Mouse (Mus musculus): ENCODE data around the gene Chsy1. TPM values are rescaled to one million over a fixed set of nuclear protein-coding genes. Genes with fewer than 3 reads are reported as not detected.
A peak's percentile ranks its signal among the peaks of the same experiment; 100 is the strongest.

The Chsy1 gene
- polyA plus RNA-seq, 1 experiment from 2014 or later = 11.5 TPM

- ATAC-seq (ENCODE audit: low read depth) = no peak
- Histone ChIP-seq H3K36me3 (peaks cover 31% of the 10 kb centered on the region), H3K27me3 (no peaks in the 10 kb centered on the region), H3K4me1 (replicated peaks) (peaks cover 35% of the 10 kb centered on the region), H3K4me2 (no peak overlapping the region), H3K27ac (replicated peaks) (no peak overlapping the region), H3K9ac (no peak overlapping the region), H3K9me3 (no peaks in the 10 kb centered on the region), H3K4me3 (no peak overlapping the region)
- 87% methylated on average over 2 of the region's 2 CpGs for WGBS
Observed at GRCm38 (mm10) chr7:66130296-66130695, 21.0 kb downstream of the Chsy1 start.

GRCm38 (mm10) chr7:66131776-66132421 is 22.6 kb downstream of the Chsy1 start:
- Histone ChIP-seq H3K4me3 (no peak overlapping the region), H3K27ac (replicated peaks) (no peak overlapping the region), H3K9me3 (no peaks in the 10 kb centered on the region), H3K36me3 (peaks cover 15% of the 10 kb centered on the region), H3K4me1 (replicated peaks) (peaks cover 48% of the 10 kb centered on the region), H3K9ac (no peak overlapping the region), H3K4me2 (no peak overlapping the region), H3K27me3 (no peaks in the 10 kb centered on the region)
- 91% methylated on average over 4 of the region's 4 CpGs for WGBS
- no peak for ATAC-seq (ENCODE audit: low read depth)

- H3K4me1 ChIP-seq (replicated peaks) = peaks cover 42% of the 10 kb centered on the region
- peaks cover 17% of the 10 kb centered on the region for H3K36me3 ChIP-seq
- ATAC-seq (ENCODE audit: low read depth) = no peak
- H3K4me3 ChIP-seq = no peak overlapping the region
- no peak overlapping the region for H3K27ac ChIP-seq (replicated peaks)
- H3K4me2 ChIP-seq = no peak overlapping the region
- no peaks in the 10 kb centered on the region for H3K9me3 ChIP-seq
- no peaks in the 10 kb centered on the region for H3K27me3 ChIP-seq
- WGBS = 94% methylated on average over 3 of the region's 3 CpGs
- H3K9ac ChIP-seq = no peak overlapping the region
Observed at GRCm38 (mm10) chr7:66134154-66134553, 24.8 kb downstream of the Chsy1 start.

- H3K27ac ChIP-seq (replicated peaks) = peak overlapping the region; percentile 33; the same call in 1 of the 2 replicates
- no peak overlapping the region for H3K4me2 ChIP-seq
- H3K4me1 ChIP-seq (replicated peaks) = peaks cover 54% of the 10 kb centered on the region
- H3K9me3 ChIP-seq = no peaks in the 10 kb centered on the region
- H3K36me3 ChIP-seq = peaks cover 12% of the 10 kb centered on the region
- 91% methylated on average over 3 of the region's 3 CpGs for WGBS
- no peak overlapping the region for H3K4me3 ChIP-seq
- H3K27me3 ChIP-seq = no peaks in the 10 kb centered on the region
- H3K9ac ChIP-seq = no peak overlapping the region
- no peak for ATAC-seq (ENCODE audit: low read depth)
Observed at GRCm38 (mm10) chr7:66135644-66136043, 26.3 kb downstream of the Chsy1 start.

GRCm38 (mm10) chr7:66136187-66136586 is 26.9 kb downstream of the Chsy1 start:
- Histone ChIP-seq H3K27me3 (no peaks in the 10 kb centered on the region), H3K4me2 (no peak overlapping the region), H3K9ac (no peak overlapping the region), H3K4me3 (no peak overlapping the region), H3K4me1 (replicated peaks) (peaks cover 60% of the 10 kb centered on the region), H3K36me3 (0 out of 2 replicates have a peak, but pooled peaks cover 9% of the 10 kb centered on the region), H3K9me3 (no peaks in the 10 kb centered on the region), H3K27ac (replicated peaks) (0 out of 2 replicates have a peak overlapping the region, but pooled peaks have one; percentile 33)
- peak; percentile 52; the same call in 1 of the 2 replicates for ATAC-seq (ENCODE audit: low read depth)

GRCm38 (mm10) chr7:66137309-66137708 is 28.0 kb downstream of the Chsy1 start:
- Histone ChIP-seq H3K9ac (no peak overlapping the region), H3K4me1 (replicated peaks) (peaks cover 71% of the 10 kb centered on the region), H3K27ac (replicated peaks) (no peak overlapping the region), H3K27me3 (no peaks in the 10 kb centered on the region), H3K36me3 (0 out of 2 replicates have a peak, but pooled peaks cover 2% of the 10 kb centered on the region), H3K4me3 (no peak overlapping the region), H3K9me3 (no peaks in the 10 kb centered on the region), H3K4me2 (no peak overlapping the region)
- 75% methylated on average over 4 of the region's 4 CpGs for WGBS
- ATAC-seq (ENCODE audit: low read depth) = no peak

- no peak overlapping the region for H3K9ac ChIP-seq
- 41% methylated on average over 4 of the region's 4 CpGs for WGBS
- no peak for ATAC-seq (ENCODE audit: low read depth)
- no peaks in the 10 kb centered on the region for H3K9me3 ChIP-seq
- H3K27me3 ChIP-seq = no peaks in the 10 kb centered on the region
- H3K4me1 ChIP-seq (replicated peaks) = peaks cover 77% of the 10 kb centered on the region
- 0 out of 2 replicates have a peak, but pooled peaks cover 2% of the 10 kb centered on the region for H3K36me3 ChIP-seq
- H3K4me2 ChIP-seq = no peak overlapping the region
- no peak overlapping the region for H3K4me3 ChIP-seq
- no peak overlapping the region for H3K27ac ChIP-seq (replicated peaks)
Observed at GRCm38 (mm10) chr7:66138301-66138700, 29.0 kb downstream of the Chsy1 start.

- H3K4me2 ChIP-seq = no peak overlapping the region
- H3K9ac ChIP-seq = no peak overlapping the region
- no peak for ATAC-seq (ENCODE audit: low read depth)
- no peak overlapping the region for H3K27ac ChIP-seq (replicated peaks)
- peaks cover 77% of the 10 kb centered on the region for H3K4me1 ChIP-seq (replicated peaks)
- no peaks in the 10 kb centered on the region for H3K9me3 ChIP-seq
- no peak overlapping the region for H3K4me3 ChIP-seq
- no peaks in the 10 kb centered on the region for H3K27me3 ChIP-seq
- 0 out of 2 replicates have a peak, but pooled peaks cover 2% of the 10 kb centered on the region for H3K36me3 ChIP-seq
- 92% methylated on average over 5 of the region's 5 CpGs for WGBS
Observed at GRCm38 (mm10) chr7:66138878-66139277, 29.6 kb downstream of the Chsy1 start.

- Histone ChIP-seq H3K27ac (replicated peaks) (no peak overlapping the region), H3K27me3 (no peaks in the 10 kb centered on the region), H3K36me3 (peaks cover 6% of the 10 kb centered on the region; the same call in 1 of the 2 replicates), H3K4me3 (no peak overlapping the region), H3K9ac (no peak overlapping the region), H3K9me3 (no peaks in the 10 kb centered on the region), H3K4me2 (no peak overlapping the region), H3K4me1 (replicated peaks) (peaks cover 72% of the 10 kb centered on the region)
- ATAC-seq (ENCODE audit: low read depth) = no peak
- WGBS = 82% methylated on average over 3 of the region's 3 CpGs
Observed at GRCm38 (mm10) chr7:66140095-66140494, 30.8 kb downstream of the Chsy1 start.

- Histone ChIP-seq H3K4me2 (no peak overlapping the region), H3K27ac (replicated peaks) (peak overlapping the region; percentile 50), H3K27me3 (no peaks in the 10 kb centered on the region), H3K36me3 (peaks cover 6% of the 10 kb centered on the region; the same call in 1 of the 2 replicates), H3K9ac (no peak overlapping the region), H3K4me3 (no peak overlapping the region), H3K4me1 (replicated peaks) (peaks cover 63% of the 10 kb centered on the region), H3K9me3 (no peaks in the 10 kb centered on the region)
- WGBS = 29% methylated on average over 4 of the region's 4 CpGs
- ATAC-seq (ENCODE audit: low read depth) = no peak
Observed at GRCm38 (mm10) chr7:66140923-66141570, 31.7 kb downstream of the Chsy1 start.

GRCm38 (mm10) chr7:66142514-66142913 is 33.2 kb downstream of the Chsy1 start:
- 77% methylated on average over 7 of the region's 7 CpGs for WGBS
- H3K4me3 ChIP-seq = no peak overlapping the region
- no peak overlapping the region for H3K4me2 ChIP-seq
- no peaks in the 10 kb centered on the region for H3K27me3 ChIP-seq
- H3K4me1 ChIP-seq (replicated peaks) = peaks cover 48% of the 10 kb centered on the region
- H3K9me3 ChIP-seq = no peaks in the 10 kb centered on the region
- no peak for ATAC-seq (ENCODE audit: low read depth)
- no peak overlapping the region for H3K27ac ChIP-seq (replicated peaks)
- H3K36me3 ChIP-seq = peaks cover 6% of the 10 kb centered on the region; the same call in 1 of the 2 replicates
- H3K9ac ChIP-seq = no peak overlapping the region

- no peak overlapping the region for H3K4me2 ChIP-seq
- H3K9me3 ChIP-seq = no peaks in the 10 kb centered on the region
- H3K27ac ChIP-seq (replicated peaks) = no peak overlapping the region
- no peak for ATAC-seq (ENCODE audit: low read depth)
- H3K9ac ChIP-seq = no peak overlapping the region
- no peak overlapping the region for H3K4me3 ChIP-seq
- H3K27me3 ChIP-seq = no peaks in the 10 kb centered on the region
- H3K4me1 ChIP-seq (replicated peaks) = peaks cover 37% of the 10 kb centered on the region
- H3K36me3 ChIP-seq = peaks cover 4% of the 10 kb centered on the region; the same call in 1 of the 2 replicates
- 93% methylated on average over 2 of the region's 2 CpGs for WGBS
Observed at GRCm38 (mm10) chr7:66144543-66144942, 35.2 kb downstream of the Chsy1 start.
